Mouse (Mus musculus) stomach, embryonic 14.5 days (tissue): ENCODE measurements at regions not wholly inside any gene's neighbourhood (a gene's known extent, or its start where the extent isn't known, plus 50 kb on each side); places are given as distances from the start of the nearest gene placed in this dataset.
A peak's percentile ranks its signal among the peaks of the same experiment; 100 is the strongest.

Experiments used
- ATAC-seq: fragments of 200-750 bp; cut with Nextera tagmentation; 2 replicates; pipeline ENCODE4 v1.8.0; 2017; ENCODE audit warnings: low read depth, moderate TSS enrichment; ENCODE audit not compliant: insufficient number of reproducible peaks, insufficient read depth, low FRiP score
- H3K27ac ChIP-seq: fragments of 300-500 bp; sonication (generic); 2 replicates; pipeline ENCODE4 v1.5.1; 2014; ENCODE audit warnings: mild to moderate bottlenecking, low read length, moderate library complexity, mixed read lengths
- H3K27me3 ChIP-seq: fragments of 300-500 bp; sonication (generic); 2 replicates; pipeline ENCODE4 v1.6.1; 2014; ENCODE audit warnings: low read length, control low read depth, mixed read lengths; ENCODE audit not compliant: control insufficient read depth, insufficient read depth
- H3K36me3 ChIP-seq: fragments of 300-500 bp; sonication (generic); 2 replicates; pipeline ENCODE4 v1.6.1; 2014; ENCODE audit warnings: mild to moderate bottlenecking, control low read depth, low read length, moderate library complexity, mixed read lengths; ENCODE audit not compliant: control insufficient read depth, insufficient read depth
- H3K4me1 ChIP-seq: fragments of 300-500 bp; sonication (generic); 2 replicates; pipeline ENCODE4 v1.6.1; 2014; ENCODE audit warnings: low read length, control low read depth, mixed read lengths; ENCODE audit not compliant: control insufficient read depth, insufficient read depth
- H3K4me2 ChIP-seq: fragments of 300-500 bp; sonication (generic); replicated peaks from 2 replicates; pipeline ENCODE4 v1.6.1; 2014; ENCODE audit warnings: low read depth, low read length, control low read depth
- H3K4me3 ChIP-seq: fragments of 300-500 bp; sonication (generic); 2 replicates; pipeline ENCODE4 v1.5.1; 2014; ENCODE audit warnings: low read depth, low read length, control low read depth
- H3K9ac ChIP-seq: fragments of 300-500 bp; sonication (generic); replicated peaks from 2 replicates; pipeline ENCODE4 v1.6.1; 2014; ENCODE audit warnings: low read depth, mild to moderate bottlenecking, control low read depth, low read length, moderate library complexity, mixed read lengths
- H3K9me3 ChIP-seq: fragments of 300-500 bp; sonication (generic); 2 replicates; pipeline ENCODE4 v1.6.1; 2016; ENCODE audit warnings: low read depth, low read length, control low read depth; ENCODE audit not compliant: control insufficient read depth
- WGBS: fragments of 180-500 bp; shearing (Covaris S2); extraction: QIAGEN DNeasy Blood & Tissue Kit; methylation state at CpG from one replicate; pipeline ENCODE4 v1.1.7; 2014; 5-methylcytosine and 5-hydroxymethylcytosine counted together

- no peaks in the 10 kb centered on the region; the same call in 1 of the 2 replicates for H3K9me3 ChIP-seq
- ATAC-seq = no peak
- H3K4me1 ChIP-seq = no peaks in the 10 kb centered on the region
- H3K36me3 ChIP-seq = no peaks in the 10 kb centered on the region
- 64% methylated on average over 5 of the region's 5 CpGs for WGBS
- no peak overlapping the region for H3K27ac ChIP-seq
- H3K4me3 ChIP-seq = no peak overlapping the region
- no peaks in the 10 kb centered on the region for H3K27me3 ChIP-seq
- no peak overlapping the region for H3K9ac ChIP-seq
- H3K4me2 ChIP-seq = no peak overlapping the region
Observed at GRCm38 (mm10) chr6:93257130-93257841, 314.0 kb upstream of the Adamts9 start.

DNA sequence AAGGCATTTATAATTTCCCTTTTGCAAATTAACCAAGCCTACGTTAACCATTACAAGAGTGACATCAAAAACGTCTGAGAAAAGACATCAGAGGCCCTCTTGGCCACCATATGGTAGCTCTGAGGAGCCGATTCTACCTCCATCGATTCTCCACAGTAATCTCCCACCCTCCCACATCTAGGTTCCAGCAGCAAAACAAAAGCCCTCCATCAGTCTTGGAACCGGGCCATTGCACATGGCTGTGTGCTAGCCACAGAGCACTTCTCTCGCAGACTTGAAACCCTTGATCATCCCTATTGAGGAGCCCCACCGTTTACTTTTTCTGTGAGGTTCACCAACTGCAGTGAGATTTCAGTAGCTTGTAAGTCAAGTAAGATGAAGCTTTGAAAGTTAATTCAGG lies 310.5 kb upstream of the Adamts9 start:
- WGBS = 72% methylated on average over 7 of the region's 7 CpGs
- ATAC-seq = no peak
- no peaks in the 10 kb centered on the region for H3K4me1 ChIP-seq

DNA sequence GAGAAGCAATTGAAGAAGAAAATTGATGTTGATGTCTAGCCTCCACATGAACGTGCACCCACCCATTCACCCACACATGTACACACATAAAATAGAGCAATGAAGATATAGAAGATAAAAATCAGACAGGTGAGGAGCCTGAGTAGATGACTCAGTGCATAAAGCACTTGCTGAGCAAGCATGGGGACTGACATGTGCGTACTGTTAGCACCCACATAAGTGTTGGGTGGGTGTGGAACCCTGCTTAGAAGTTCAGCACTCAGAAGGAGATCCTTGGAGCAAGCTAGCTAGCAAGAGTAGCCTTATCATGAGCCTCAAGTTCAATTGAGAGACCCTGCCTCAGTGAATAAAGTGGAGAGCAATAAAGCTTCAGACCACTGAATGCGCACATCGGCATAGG lies 305.7 kb upstream of the Adamts9 start:
- H3K4me3 ChIP-seq = no peak overlapping the region
- no peaks in the 10 kb centered on the region for H3K9me3 ChIP-seq
- H3K27ac ChIP-seq = no peak overlapping the region
- WGBS = 85% methylated on average over 4 of the region's 4 CpGs
- H3K4me2 ChIP-seq = no peak overlapping the region
- H3K9ac ChIP-seq = no peak overlapping the region
- ATAC-seq = no peak
- no peaks in the 10 kb centered on the region for H3K36me3 ChIP-seq
- H3K27me3 ChIP-seq = no peaks in the 10 kb centered on the region
- H3K4me1 ChIP-seq = no peaks in the 10 kb centered on the region

More for the DNA sequence above, 310.5 kb upstream of the Adamts9 start:
- H3K36me3 ChIP-seq = no peaks in the 10 kb centered on the region
- no peak overlapping the region for H3K9ac ChIP-seq
- no peak overlapping the region for H3K4me3 ChIP-seq
- H3K4me2 ChIP-seq = no peak overlapping the region
- H3K27ac ChIP-seq = no peak overlapping the region
- H3K27me3 ChIP-seq = no peaks in the 10 kb centered on the region
- no peaks in the 10 kb centered on the region for H3K9me3 ChIP-seq

GRCm38 (mm10) chr6:93246498-93247242 lies 303.4 kb upstream of the Adamts9 start:
- H3K36me3 ChIP-seq = no peaks in the 10 kb centered on the region
- H3K4me1 ChIP-seq = no peaks in the 10 kb centered on the region
- no peak overlapping the region for H3K9ac ChIP-seq
- H3K9me3 ChIP-seq = peaks cover 4% of the 10 kb centered on the region; the same call in 1 of the 2 replicates
- WGBS = 68% methylated on average over 6 of the region's 6 CpGs
- ATAC-seq = no peak
- no peak overlapping the region for H3K4me2 ChIP-seq
- H3K27me3 ChIP-seq = no peaks in the 10 kb centered on the region
- no peak overlapping the region for H3K4me3 ChIP-seq
- no peak overlapping the region for H3K27ac ChIP-seq

GRCm38 (mm10) chr6:93235550-93235949 lies 292.3 kb upstream of the Adamts9 start:
- H3K36me3 ChIP-seq = no peaks in the 10 kb centered on the region
- H3K27me3 ChIP-seq = no peaks in the 10 kb centered on the region
- no peak overlapping the region for H3K9ac ChIP-seq
- H3K4me2 ChIP-seq = no peak overlapping the region
- ATAC-seq = no peak
- H3K9me3 ChIP-seq = no peaks in the 10 kb centered on the region
- no peak overlapping the region for H3K27ac ChIP-seq
- H3K4me3 ChIP-seq = no peak overlapping the region
- WGBS = 60% methylated on average over 5 of the region's 5 CpGs
- no peaks in the 10 kb centered on the region for H3K4me1 ChIP-seq

DNA sequence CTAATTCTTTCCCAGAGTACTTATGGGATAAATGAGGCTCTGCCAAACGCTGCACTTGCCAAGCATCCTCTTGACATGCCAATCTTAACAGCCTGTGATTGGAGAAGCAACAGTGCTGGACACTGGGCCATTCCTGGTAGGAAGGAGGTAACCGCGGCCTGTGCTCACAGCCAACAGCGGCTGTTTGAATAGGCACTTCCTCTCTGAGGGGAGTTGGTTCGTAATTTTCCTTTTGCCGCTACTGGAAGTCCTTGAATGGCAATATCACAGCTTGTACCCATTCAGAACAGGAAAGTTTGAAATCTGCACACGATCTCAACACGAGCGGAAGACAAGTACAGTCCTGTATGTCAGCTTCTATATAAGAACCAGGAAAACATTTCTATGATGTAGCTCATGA lies 289.3 kb upstream of the Adamts9 start:
- no peak overlapping the region for H3K4me2 ChIP-seq
- no peak overlapping the region for H3K9ac ChIP-seq
- no peak overlapping the region for H3K27ac ChIP-seq
- no peak for ATAC-seq
- H3K36me3 ChIP-seq = no peaks in the 10 kb centered on the region
- 76% methylated on average over 9 of the region's 9 CpGs for WGBS
- no peaks in the 10 kb centered on the region for H3K4me1 ChIP-seq
- H3K4me3 ChIP-seq = no peak overlapping the region
- no peaks in the 10 kb centered on the region for H3K27me3 ChIP-seq
- H3K9me3 ChIP-seq = no peaks in the 10 kb centered on the region

- no peaks in the 10 kb centered on the region for H3K4me1 ChIP-seq
- no peak overlapping the region; the same call in 1 of the 2 replicates for H3K4me2 ChIP-seq
- H3K27ac ChIP-seq = peak overlapping the region; percentile 72; the same call in 1 of the 2 replicates
- H3K9ac ChIP-seq = no peak overlapping the region
- peak; percentile 65; the same call in 1 of the 2 replicates for ATAC-seq
- H3K27me3 ChIP-seq = no peaks in the 10 kb centered on the region
- 29% methylated on average over 5 of the region's 5 CpGs for WGBS
- H3K4me3 ChIP-seq = no peak overlapping the region
- no peaks in the 10 kb centered on the region for H3K9me3 ChIP-seq
- no peaks in the 10 kb centered on the region for H3K36me3 ChIP-seq
Observed at GRCm38 (mm10) chr6:93230450-93230849, 287.2 kb upstream of the Adamts9 start.

DNA sequence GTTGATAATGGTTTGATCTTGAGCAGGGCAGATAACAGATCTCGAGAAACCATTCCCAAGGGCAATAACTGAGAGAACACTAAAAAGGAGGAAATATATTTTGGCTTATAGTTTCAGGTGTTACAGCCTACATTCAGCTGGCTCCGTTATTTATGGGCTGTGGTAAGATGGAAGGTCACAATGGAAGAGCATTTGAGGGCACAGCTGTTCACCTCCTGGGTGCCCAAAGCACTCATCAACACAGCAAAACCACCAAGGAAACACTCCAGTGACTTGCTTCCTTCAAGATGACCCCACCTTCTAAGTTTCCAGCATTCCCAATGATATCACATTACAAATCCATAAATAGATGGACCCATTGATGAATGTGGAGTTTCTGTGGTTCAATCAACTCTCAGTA lies 286.0 kb upstream of the Adamts9 start:
- Histone ChIP-seq H3K4me1 (peaks cover 4% of the 10 kb centered on the region), H3K27me3 (no peaks in the 10 kb centered on the region), H3K9ac (no peak overlapping the region), H3K27ac (no peak overlapping the region), H3K9me3 (no peaks in the 10 kb centered on the region), H3K4me2 (no peak overlapping the region), H3K36me3 (no peaks in the 10 kb centered on the region), H3K4me3 (no peak overlapping the region)
- WGBS = 88% methylated on average over 2 of the region's 2 CpGs
- ATAC-seq = no peak
